Mouse (Mus musculus) hindbrain, embryonic 13.5 days (tissue): ENCODE measurements at regions not wholly inside any gene's neighbourhood (a gene's known extent, or its start where the extent isn't known, plus 50 kb on each side); places are given as distances from the start of the nearest gene placed in this dataset.
A peak's percentile ranks its signal among the peaks of the same experiment; 100 is the strongest.
"Not testable (repeated sequence)": the region's sequence is repeated elsewhere in the genome, so short reads cannot be mapped to it uniquely, and the experiment has no call there.

Experiments
- ATAC-seq: fragments of 200-750 bp; cut with Nextera tagmentation; 2 replicates; pipeline ENCODE4 v1.8.0; 2017; ENCODE audit warnings: moderate TSS enrichment; ENCODE audit not compliant: low FRiP score
- H3K27ac ChIP-seq: fragments of 300-500 bp; sonication (generic); 2 replicates; pipeline ENCODE4 v1.5.1; 2015; ENCODE audit warnings: inconsistent platforms, mild to moderate bottlenecking, moderate library complexity
- H3K27me3 ChIP-seq: fragments of 300-500 bp; sonication (generic); 2 replicates; pipeline ENCODE4 v1.6.1; 2015; ENCODE audit warnings: mild to moderate bottlenecking, inconsistent platforms
- H3K36me3 ChIP-seq: fragments of 300-500 bp; sonication (generic); 2 replicates; pipeline ENCODE4 v1.6.1; 2015; ENCODE audit warnings: mild to moderate bottlenecking, inconsistent platforms
- H3K4me1 ChIP-seq: fragments of 300-500 bp; sonication (generic); replicated peaks from 2 replicates; pipeline ENCODE4 v1.6.1; 2015; ENCODE audit warnings: inconsistent platforms
- H3K4me2 ChIP-seq: fragments of 300-500 bp; sonication (generic); 2 replicates; pipeline ENCODE4 v1.6.1; 2015; ENCODE audit warnings: inconsistent platforms, mild to moderate bottlenecking, moderate library complexity
- H3K4me3 ChIP-seq: fragments of 300-500 bp; sonication (generic); 2 replicates; pipeline ENCODE4 v1.5.1; 2015; ENCODE audit warnings: mild to moderate bottlenecking, inconsistent platforms
- H3K9ac ChIP-seq: fragments of 300-500 bp; sonication (generic); 2 replicates; pipeline ENCODE4 v1.6.1; 2015; ENCODE audit warnings: mild to moderate bottlenecking, inconsistent platforms
- H3K9me3 ChIP-seq: fragments of 300-500 bp; sonication (generic); 2 replicates; pipeline ENCODE4 v1.6.1; 2016; ENCODE audit warnings: inconsistent platforms
- WGBS: fragments of 180-500 bp; shearing (Covaris S2); methylation state at CpG from one replicate; pipeline ENCODE4 v1.1.7; 2015; 5-methylcytosine and 5-hydroxymethylcytosine counted together

- Histone ChIP-seq H3K36me3 (no peaks in the 10 kb centered on the region), H3K4me2 (no peak overlapping the region), H3K4me3 (no peak overlapping the region), H3K27ac (no peak overlapping the region), H3K4me1 (no peaks in the 10 kb centered on the region), H3K27me3 (no peaks in the 10 kb centered on the region), H3K9me3 (peaks cover 5% of the 10 kb centered on the region; the same call in 1 of the 2 replicates), H3K9ac (no peak overlapping the region)
- ATAC-seq: no peak
- 77% methylated on average over 5 of the region's 5 CpGs for WGBS
Measured at GRCm38 (mm10) chr17:82846776-82847494, 368.2 kb upstream of the Pkdcc start.

- WGBS: 14% methylated on average over 16 of the region's 16 CpGs
- no peak overlapping the region for H3K27ac ChIP-seq
- no peaks in the 10 kb centered on the region for H3K9me3 ChIP-seq
- H3K9ac ChIP-seq: peak overlapping the region; percentile 53
- ATAC-seq: peak; percentile 95
- 0 out of 2 replicates have a peak, but pooled peaks cover 2% of the 10 kb centered on the region for H3K27me3 ChIP-seq
- peaks cover 13% of the 10 kb centered on the region for H3K4me1 ChIP-seq
- peak overlapping the region; percentile 20 for H3K4me3 ChIP-seq
- H3K4me2 ChIP-seq: peak overlapping the region; percentile 45
- no peaks in the 10 kb centered on the region for H3K36me3 ChIP-seq
Measured at GRCm38 (mm10) chr17:82857199-82858147, 357.6 kb upstream of the Pkdcc start.

- no peak for ATAC-seq
- Histone ChIP-seq H3K4me2 (no peak overlapping the region), H3K4me3 (no peak overlapping the region), H3K9me3 (no peaks in the 10 kb centered on the region), H3K27ac (no peak overlapping the region), H3K36me3 (no peaks in the 10 kb centered on the region), H3K4me1 (peaks cover 13% of the 10 kb centered on the region), H3K9ac (no peak overlapping the region), H3K27me3 (0 out of 2 replicates have a peak, but pooled peaks cover 2% of the 10 kb centered on the region)
- WGBS: 85% methylated on average over 5 of the region's 5 CpGs
Measured at GRCm38 (mm10) chr17:82860391-82860790, 354.7 kb upstream of the Pkdcc start.

- Histone ChIP-seq H3K27ac (no peak overlapping the region), H3K4me2 (no peak overlapping the region), H3K9me3 (no peaks in the 10 kb centered on the region), H3K9ac (no peak overlapping the region), H3K4me3 (no peak overlapping the region), H3K4me1 (peaks cover 13% of the 10 kb centered on the region), H3K27me3 (0 out of 2 replicates have a peak, but pooled peaks cover 2% of the 10 kb centered on the region), H3K36me3 (no peaks in the 10 kb centered on the region)
- 89% methylated on average over 5 of the region's 5 CpGs for WGBS
- ATAC-seq: no peak
Measured at GRCm38 (mm10) chr17:82860966-82861365, 354.1 kb upstream of the Pkdcc start.

- H3K4me3 ChIP-seq: no peak overlapping the region
- H3K4me1 ChIP-seq: no peaks in the 10 kb centered on the region
- H3K27ac ChIP-seq: no peak overlapping the region
- no peak for ATAC-seq
- H3K4me2 ChIP-seq: no peak overlapping the region
- no peaks in the 10 kb centered on the region for H3K9me3 ChIP-seq
- no peak overlapping the region for H3K9ac ChIP-seq
- no peaks in the 10 kb centered on the region for H3K27me3 ChIP-seq
- no peaks in the 10 kb centered on the region for H3K36me3 ChIP-seq
- WGBS: 83% methylated on average over 8 of the region's 8 CpGs
Measured at GRCm38 (mm10) chr17:82877131-82877530, 338.0 kb upstream of the Pkdcc start.

GRCm38 (mm10) chr17:82900602-82901001 is 314.5 kb upstream of the Pkdcc start:
- Histone ChIP-seq H3K27ac (no peak overlapping the region), H3K27me3 (no peaks in the 10 kb centered on the region), H3K9ac (no peak overlapping the region), H3K4me3 (no peak overlapping the region), H3K4me2 (no peak overlapping the region), H3K36me3 (no peaks in the 10 kb centered on the region), H3K4me1 (no peaks in the 10 kb centered on the region; the same call in 1 of the 2 replicates), H3K9me3 (no peaks in the 10 kb centered on the region)
- ATAC-seq: peak; percentile 59; the same call in 1 of the 2 replicates
- WGBS: 15% methylated on average over 2 of the region's 2 CpGs

GRCm38 (mm10) chr17:82901098-82901891 is 313.8 kb upstream of the Pkdcc start:
- no peak overlapping the region for H3K27ac ChIP-seq
- H3K9me3 ChIP-seq: no peaks in the 10 kb centered on the region
- H3K4me3 ChIP-seq: no peak overlapping the region
- WGBS: 51% methylated on average over 9 of the region's 9 CpGs
- no peak for ATAC-seq
- H3K4me1 ChIP-seq: no peaks in the 10 kb centered on the region; the same call in 1 of the 2 replicates
- H3K36me3 ChIP-seq: no peaks in the 10 kb centered on the region
- no peak overlapping the region for H3K9ac ChIP-seq
- H3K27me3 ChIP-seq: no peaks in the 10 kb centered on the region
- no peak overlapping the region for H3K4me2 ChIP-seq

- H3K4me1 ChIP-seq: peaks cover 6% of the 10 kb centered on the region; the same call in 1 of the 2 replicates
- H3K9ac ChIP-seq: no peak overlapping the region
- no peak overlapping the region for H3K4me3 ChIP-seq
- WGBS: 80% methylated on average over 2 of the region's 2 CpGs
- no peak overlapping the region for H3K4me2 ChIP-seq
- ATAC-seq: no peak
- no peak overlapping the region for H3K27ac ChIP-seq
- H3K9me3 ChIP-seq: no peaks in the 10 kb centered on the region
- no peaks in the 10 kb centered on the region for H3K27me3 ChIP-seq
- no peaks in the 10 kb centered on the region for H3K36me3 ChIP-seq
Measured at GRCm38 (mm10) chr17:82904961-82905360, 310.1 kb upstream of the Pkdcc start.

- Histone ChIP-seq H3K27me3 (no peaks in the 10 kb centered on the region), H3K4me2 (no peak overlapping the region), H3K9me3 (no peaks in the 10 kb centered on the region), H3K36me3 (no peaks in the 10 kb centered on the region), H3K4me1 (peaks cover 6% of the 10 kb centered on the region; the same call in 1 of the 2 replicates), H3K27ac (no peak overlapping the region), H3K4me3 (no peak overlapping the region), H3K9ac (no peak overlapping the region)
- WGBS: 84% methylated on average over 3 of the region's 3 CpGs
- no peak for ATAC-seq
Measured at GRCm38 (mm10) chr17:82905483-82905882, 309.6 kb upstream of the Pkdcc start.

GRCm38 (mm10) chr17:82909189-82909588 is 305.9 kb upstream of the Pkdcc start:
- 0 out of 2 replicates have a peak, but pooled peaks cover 6% of the 10 kb centered on the region for H3K4me1 ChIP-seq
- H3K4me2 ChIP-seq: no peak overlapping the region
- H3K36me3 ChIP-seq: no peaks in the 10 kb centered on the region
- peak; percentile 39; the same call in 1 of the 2 replicates for ATAC-seq
- no peaks in the 10 kb centered on the region for H3K27me3 ChIP-seq
- WGBS: 41% methylated on average over 2 of the region's 2 CpGs
- no peak overlapping the region for H3K4me3 ChIP-seq
- H3K9ac ChIP-seq: no peak overlapping the region
- H3K27ac ChIP-seq: peak overlapping the region; percentile 70; the same call in 1 of the 2 replicates
- no peaks in the 10 kb centered on the region for H3K9me3 ChIP-seq

- not testable (repeated sequence) for H3K27ac ChIP-seq, H3K27me3 ChIP-seq, H3K36me3 ChIP-seq, H3K9me3 ChIP-seq, H3K4me2 ChIP-seq, ATAC-seq, H3K4me1 ChIP-seq, H3K4me3 ChIP-seq, H3K9ac ChIP-seq
- 87% methylated on average over 4 of the region's 4 CpGs for WGBS
Measured at GRCm38 (mm10) chr17:82922986-82923385, 292.1 kb upstream of the Pkdcc start.

- Histone ChIP-seq H3K4me2 (no peak overlapping the region), H3K9ac (no peak overlapping the region), H3K27me3 (no peaks in the 10 kb centered on the region), H3K27ac (no peak overlapping the region), H3K4me1 (0 out of 2 replicates have a peak, but pooled peaks cover 3% of the 10 kb centered on the region), H3K4me3 (no peak overlapping the region), H3K36me3 (no peaks in the 10 kb centered on the region), H3K9me3 (no peaks in the 10 kb centered on the region)
- 87% methylated on average over 2 of the region's 2 CpGs for WGBS
- ATAC-seq: no peak
Measured at GRCm38 (mm10) chr17:82925751-82926150, 289.3 kb upstream of the Pkdcc start.
